Mouse (Mus musculus) MEL (cell line): ENCODE data around the gene Katnb1. TPM values are rescaled to one million over a fixed set of nuclear protein-coding genes. Genes with fewer than 3 reads are reported as not detected.

Experiments
- DNase-seq: peaks from one replicate; pipeline ENCODE4 v3.0.0; 2011; ENCODE audit warnings: low read depth, low spot score
- H3K27ac ChIP-seq: 2 replicates; pipeline ENCODE4 v1.5.1; 2012; ENCODE audit warnings: low read depth, mild to moderate bottlenecking, control low read depth, low read length, moderate library complexity; ENCODE audit not compliant: control insufficient read depth
- H3K27me3 ChIP-seq, 2 experiments: fragments of 150-350 bp in 1 of 2; sonication (generic) in 1 of 2; 2 replicates each; pipeline ENCODE4 v1.6.1; 2012; ENCODE audit warnings: low read length in 2 of 2, mild to moderate bottlenecking in 2 of 2, improper control_type of control experiment in 1 of 2, moderate library complexity in 1 of 2; ENCODE audit not compliant: insufficient read depth in 2 of 2, control insufficient read depth in 1 of 2
- H3K36me3 ChIP-seq, 2 experiments: 2 replicates each; pipeline ENCODE4 v1.6.1; 2012 to 2014; ENCODE audit warnings: low read length in 2 of 2, improper control_type of control experiment in 1 of 2, inconsistent platforms in 1 of 2, mild to moderate bottlenecking in 1 of 2; ENCODE audit not compliant: insufficient read depth in 2 of 2, control insufficient read depth in 1 of 2
- H3K4me1 ChIP-seq, 2 experiments: fragments of 150-350 bp in 1 of 2; sonication (generic) in 1 of 2; 2 replicates each; pipeline ENCODE4 v1.6.1; 2012; ENCODE audit warnings: low read length in 2 of 2, improper control_type of control experiment in 1 of 2, mild to moderate bottlenecking in 1 of 2; ENCODE audit not compliant: insufficient read depth in 2 of 2, control insufficient read depth in 1 of 2
- H3K4me3 ChIP-seq, 2 experiments: fragments of 150-350 bp in 1 of 2; sonication (generic) in 1 of 2; 2 replicates each; pipeline ENCODE4 v1.5.1; 2012; ENCODE audit warnings: low read depth in 2 of 2, low read length in 2 of 2, mild to moderate bottlenecking in 2 of 2, moderate library complexity in 2 of 2, control low read depth in 1 of 2, improper control_type of control experiment in 1 of 2; ENCODE audit not compliant: control insufficient read depth in 1 of 2, insufficient read depth in 1 of 2
- H3K79me2 ChIP-seq: 2 replicates; pipeline ENCODE4 v1.6.1; 2012; ENCODE audit warnings: mild to moderate bottlenecking, low read length, moderate library complexity; ENCODE audit not compliant: control insufficient read depth, poor library complexity, insufficient read depth
- H3K9ac ChIP-seq: 2 replicates; pipeline ENCODE4 v1.6.1; 2012; ENCODE audit warnings: low read depth, mild to moderate bottlenecking, control low read depth, low read length, moderate library complexity; ENCODE audit not compliant: control insufficient read depth, poor library complexity, severe bottlenecking
- H3K9me3 ChIP-seq: fragments of 150-350 bp; sonication (generic); replicated peaks from 2 replicates; pipeline ENCODE4 v1.6.1; 2012; ENCODE audit warnings: mild to moderate bottlenecking, low read length, improper control_type of control experiment, moderate library complexity; ENCODE audit not compliant: insufficient read depth
- CHD1 ChIP-seq: IDR thresholded peaks from 2 replicates; pipeline ENCODE4 v1.6.1; 2012; ENCODE audit warnings: low read depth, mild to moderate bottlenecking, inconsistent platforms, low read length, improper control_type of control experiment
- CTCF ChIP-seq, 3 experiments: IDR thresholded peaks in 2 of 3; conservative IDR thresholded peaks in 1 of 3; 2 replicates each; pipeline ENCODE4 v1.5.1; 2011 to 2012; ENCODE audit warnings: low read length in 3 of 3, low read depth in 2 of 3, mild to moderate bottlenecking in 2 of 3, improper control_type of control experiment in 1 of 3, inconsistent platforms in 1 of 3, mixed read lengths in 1 of 3, moderate library complexity in 1 of 3; ENCODE audit not compliant: control insufficient read depth in 1 of 3, insufficient read depth in 1 of 3, poor library complexity in 1 of 3, severe bottlenecking in 1 of 3
- E2F4 ChIP-seq: IDR thresholded peaks from 2 replicates; pipeline ENCODE4 v1.6.1; 2011; ENCODE audit warnings: low read depth, low read length, improper control_type of control experiment, borderline replicate concordance
- ELF1 ChIP-seq: IDR thresholded peaks from 2 replicates; pipeline ENCODE4 v1.6.1; 2014; ENCODE audit warnings: low read depth, mild to moderate bottlenecking, inconsistent platforms, low read length, improper control_type of control experiment, moderate library complexity
- EP300 ChIP-seq, 2 experiments: IDR thresholded peaks; 2 replicates each; pipeline ENCODE4 v1.6.1; 2011; ENCODE audit warnings: improper control_type of control experiment in 2 of 2, low read length in 2 of 2, low read depth in 1 of 2, mild to moderate bottlenecking in 1 of 2
- ETS1 ChIP-seq: IDR thresholded peaks from 2 replicates; pipeline ENCODE4 v1.6.1; 2012; ENCODE audit warnings: low read depth, mild to moderate bottlenecking, inconsistent platforms, low read length, improper control_type of control experiment, moderate library complexity
- GATA1 ChIP-seq: IDR thresholded peaks from 2 replicates; pipeline ENCODE4 v1.6.1; 2011; ENCODE audit warnings: low read depth, low read length, improper control_type of control experiment
- HCFC1 ChIP-seq: IDR thresholded peaks from 2 replicates; pipeline ENCODE4 v1.6.1; 2012; ENCODE audit warnings: low read depth, mild to moderate bottlenecking, inconsistent platforms, low read length, improper control_type of control experiment, moderate library complexity
- MAZ ChIP-seq: IDR thresholded peaks from 2 replicates; pipeline ENCODE4 v1.6.1; 2012; ENCODE audit warnings: low read depth, mild to moderate bottlenecking, inconsistent platforms, low read length, improper control_type of control experiment
- MXI1 ChIP-seq: IDR thresholded peaks from 2 replicates; pipeline ENCODE4 v1.6.1; 2011; ENCODE audit warnings: mild to moderate bottlenecking, low read depth, low read length, improper control_type of control experiment
- MYB ChIP-seq: IDR thresholded peaks from 2 replicates; pipeline ENCODE4 v1.6.1; 2011; ENCODE audit warnings: mild to moderate bottlenecking, low read depth, low read length, improper control_type of control experiment
- POLR2AphosphoS2 ChIP-seq: IDR thresholded peaks from 2 replicates; pipeline ENCODE4 v1.6.1; 2011; ENCODE audit warnings: low read length, improper control_type of control experiment
- RAD21 ChIP-seq: IDR thresholded peaks from 2 replicates; pipeline ENCODE4 v1.6.1; 2011; ENCODE audit warnings: mild to moderate bottlenecking, low read depth, low read length, improper control_type of control experiment
- SMC3 ChIP-seq: IDR thresholded peaks from 2 replicates; pipeline ENCODE4 v1.6.1; 2011; ENCODE audit warnings: low read depth, low read length, improper control_type of control experiment
- TCF12 ChIP-seq: IDR thresholded peaks from 2 replicates; pipeline ENCODE4 v1.6.1; 2014; ENCODE audit warnings: low read depth, mild to moderate bottlenecking, inconsistent platforms, low read length, improper control_type of control experiment, moderate library complexity
- UBTF ChIP-seq: IDR thresholded peaks from 2 replicates; pipeline ENCODE4 v1.6.1; 2012; ENCODE audit warnings: low read depth, mild to moderate bottlenecking, inconsistent platforms, low read length, improper control_type of control experiment, moderate library complexity, borderline replicate concordance; ENCODE audit not compliant: insufficient read depth
- USF1 ChIP-seq: IDR thresholded peaks from 2 replicates; pipeline ENCODE4 v1.6.1; 2014; ENCODE audit warnings: low read depth, mild to moderate bottlenecking, inconsistent platforms, low read length, improper control_type of control experiment, moderate library complexity
- ZC3H11A ChIP-seq: IDR thresholded peaks from 2 replicates; pipeline ENCODE4 v1.6.1; 2012; ENCODE audit warnings: low read depth, mild to moderate bottlenecking, inconsistent platforms, low read length, improper control_type of control experiment
- ZKSCAN1 ChIP-seq: IDR thresholded peaks from 2 replicates; pipeline ENCODE4 v1.6.1; 2012; ENCODE audit warnings: low read depth, mild to moderate bottlenecking, inconsistent platforms, low read length, improper control_type of control experiment, moderate library complexity
- ZMIZ1 ChIP-seq: IDR thresholded peaks from 2 replicates; pipeline ENCODE4 v1.6.1; 2012; ENCODE audit warnings: low read depth, mild to moderate bottlenecking, inconsistent platforms, low read length, improper control_type of control experiment, moderate library complexity
- polyA plus RNA-seq, 2 experiments: library from polyadenylated mRNA; stranded (reverse) in 1 of 2; unstranded in 1 of 2; fragments of >175 nt in 1 of 2; fragments of >200 nt in 1 of 2; gene quantifications; 2 replicates each; pipeline versions ENCODE4 v1.2.1 to v1.2.4; 2012; ENCODE audit warnings: low replicate concordance in 2 of 2, low read depth in 1 of 2; ENCODE audit not compliant: insufficient read length in 2 of 2, insufficient read depth in 1 of 2, missing spikeins in 1 of 2
- total RNA-seq: library from RNA; depleted of rRNA; stranded (reverse); fragments of 300-350 nt; gene quantifications from 2 replicates; pipeline ENCODE4 v1.2.3, GENCODE M21; 2012

Gene Katnb1
- total and polyA plus RNA-seq, 3 experiments = 13.6 to 23.8 TPM; not detected in 1

DNA sequence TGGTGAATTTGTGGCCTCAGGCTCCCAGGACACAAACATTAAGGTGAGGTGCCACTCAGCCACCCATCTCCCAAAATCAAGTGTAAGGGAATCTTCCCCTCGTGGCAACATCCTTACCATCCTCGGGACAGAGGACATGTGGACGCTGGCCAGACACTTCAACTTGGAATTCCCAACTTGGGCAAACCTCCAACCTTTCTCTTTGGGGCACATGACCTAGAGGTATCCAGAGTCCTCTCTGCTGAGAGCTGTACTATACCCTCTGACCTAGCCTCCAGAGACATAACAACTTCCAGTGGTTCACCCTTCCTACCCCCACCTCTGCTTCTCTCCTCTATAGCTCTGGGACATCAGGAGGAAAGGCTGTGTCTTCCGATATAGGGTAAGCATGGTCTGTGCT, 12.6 kb downstream of the Katnb1 start:
- H3K36me3 ChIP-seq = no peaks in the 10 kb centered on the region
- DNase-seq = no peak
- H3K27ac ChIP-seq = no peak overlapping the region
- TF ChIP-seq RAD21 (no peak), UBTF (no peak), ZMIZ1 (no peak), ZKSCAN1 (no peak)
- H3K4me3 ChIP-seq = no peak overlapping the region
- no peaks in the 10 kb centered on the region for H3K9me3 ChIP-seq
- no peaks in the 10 kb centered on the region for H3K4me1 ChIP-seq
- H3K9ac ChIP-seq = no peak overlapping the region
- no peaks in the 10 kb centered on the region for H3K27me3 ChIP-seq
- H3K79me2 ChIP-seq = no peaks in the 10 kb centered on the region

DNA sequence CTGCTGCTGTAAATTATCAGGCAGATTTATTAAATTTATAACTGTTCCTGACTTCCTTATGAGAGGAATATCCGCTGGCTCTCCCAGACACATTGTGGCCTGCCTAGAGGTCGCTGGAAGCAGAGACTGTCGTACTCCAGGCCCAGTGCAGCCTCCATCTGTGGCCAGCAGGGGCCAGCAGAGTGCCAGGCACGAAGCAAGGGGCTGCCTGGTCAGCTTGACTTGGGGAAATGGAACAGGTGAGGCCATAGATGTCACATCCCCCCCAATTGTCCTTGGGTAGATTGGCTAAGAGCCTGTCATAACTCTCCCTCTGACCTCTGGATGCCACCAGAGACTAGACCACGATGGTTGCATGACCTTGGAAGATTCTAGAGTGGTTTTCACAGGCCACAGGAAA, 18.0 kb downstream of the Katnb1 start:
- peak; percentile 53 for TF ChIP-seq ZC3H11A
- no peak for TF ChIP-seq TCF12
- no peak for TF ChIP-seq E2F4
- TF ChIP-seq MXI1 = no peak
- TF ChIP-seq SMC3 = peak; percentile 75
- TF ChIP-seq RAD21 = peak; percentile 75
- no peak for TF ChIP-seq ELF1
- peak; percentile 86 to 95 (median 88) for TF ChIP-seq CTCF (IDR thresholded peaks at IDR 0.05 in 2 of 3, conservative IDR thresholded peaks at IDR 0.05 in 1 of 3; ENCODE audit: control insufficient read depth in 1 of 3, insufficient read depth in 1 of 3, low read depth in 2 of 3, low read length in 3 of 3, poor library complexity in 1 of 3, severe bottlenecking in 1 of 3)
- TF ChIP-seq, all 39 proteins: peak for 4
- Histone ChIP-seq H3K36me3 (no peaks in the 10 kb centered on the region), H3K9me3 (no peaks in the 10 kb centered on the region), H3K4me3 (no peak overlapping the region), H3K27ac (no peak overlapping the region), H3K9ac (no peak overlapping the region), H3K79me2 (no peaks in the 10 kb centered on the region), H3K27me3 (no peaks in the 10 kb centered on the region), H3K4me1 (no peaks in the 10 kb centered on the region)
- peak; percentile 54 for DNase-seq

DNA sequence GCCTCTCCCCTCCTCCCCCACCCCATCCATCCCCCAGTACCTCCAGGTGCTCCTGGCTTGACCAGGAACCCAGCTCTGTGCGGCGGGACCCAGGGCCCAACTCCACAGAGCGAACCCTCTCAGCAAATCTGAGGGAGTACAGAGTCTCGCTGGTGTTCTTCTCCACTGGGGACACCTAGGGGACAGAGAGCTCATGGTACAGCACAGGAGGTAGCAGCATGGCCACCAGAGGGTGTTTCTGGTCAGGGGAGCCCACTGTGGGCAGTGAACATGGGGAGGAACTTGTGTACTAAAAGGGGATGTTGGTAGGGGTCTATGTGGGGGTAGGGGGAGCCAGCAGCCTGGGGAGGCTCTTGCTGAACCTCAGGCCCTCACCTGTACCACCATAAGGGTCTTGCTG, 21.0 kb downstream of the Katnb1 start:
- no peak overlapping the region for H3K4me3 ChIP-seq
- H3K27ac ChIP-seq = no peak overlapping the region
- no peaks in the 10 kb centered on the region for H3K27me3 ChIP-seq
- H3K36me3 ChIP-seq = no peaks in the 10 kb centered on the region
- no peak for DNase-seq
- H3K4me1 ChIP-seq = no peaks in the 10 kb centered on the region
- no peaks in the 10 kb centered on the region for H3K79me2 ChIP-seq
- no peaks in the 10 kb centered on the region for H3K9me3 ChIP-seq
- no peak for TF ChIP-seq POLR2AphosphoS2
- no peak for TF ChIP-seq CHD1
- no peak for TF ChIP-seq HCFC1
- no peak for TF ChIP-seq UBTF
- no peak for TF ChIP-seq USF1
- TF ChIP-seq GATA1 = no peak
- TF ChIP-seq CTCF (IDR thresholded peaks at IDR 0.05 in 2 of 3, conservative IDR thresholded peaks at IDR 0.05 in 1 of 3; ENCODE audit: control insufficient read depth in 1 of 3, insufficient read depth in 1 of 3, low read depth in 2 of 3, low read length in 3 of 3, poor library complexity in 1 of 3, severe bottlenecking in 1 of 3) = peak in 2 of 3 experiments; percentile 1 to 28; a peak in 2 of 6 replicates
- no peak for TF ChIP-seq MYB
- TF ChIP-seq ETS1 = no peak
- no peak for TF ChIP-seq MAZ
- no peak for TF ChIP-seq EP300 (IDR thresholded peaks at IDR 0.05; ENCODE audit: low read depth in 1 of 2, low read length in 2 of 2)
- TF ChIP-seq SMC3 = peak; percentile 16; the same call in 1 of the 2 replicates
- TF ChIP-seq ZKSCAN1 = no peak
- H3K9ac ChIP-seq = no peak overlapping the region
